Mouse (Mus musculus) erythroblast, embryonic 14.5 days (primary cell): Measurements from ENCODE around the gene Whrn.

ENCODE experiments used
- GATA1 ChIP-seq: IDR thresholded peaks from 2 replicates; pipeline ENCODE4 v1.6.1; 2012; ENCODE audit warnings: low read length, inconsistent platforms, mixed read lengths
- TAL1 ChIP-seq: IDR thresholded peaks from 3 replicates; pipeline ENCODE4 v1.6.1; 2012; ENCODE audit warnings: low read length, inconsistent platforms, mixed read lengths

DNA sequence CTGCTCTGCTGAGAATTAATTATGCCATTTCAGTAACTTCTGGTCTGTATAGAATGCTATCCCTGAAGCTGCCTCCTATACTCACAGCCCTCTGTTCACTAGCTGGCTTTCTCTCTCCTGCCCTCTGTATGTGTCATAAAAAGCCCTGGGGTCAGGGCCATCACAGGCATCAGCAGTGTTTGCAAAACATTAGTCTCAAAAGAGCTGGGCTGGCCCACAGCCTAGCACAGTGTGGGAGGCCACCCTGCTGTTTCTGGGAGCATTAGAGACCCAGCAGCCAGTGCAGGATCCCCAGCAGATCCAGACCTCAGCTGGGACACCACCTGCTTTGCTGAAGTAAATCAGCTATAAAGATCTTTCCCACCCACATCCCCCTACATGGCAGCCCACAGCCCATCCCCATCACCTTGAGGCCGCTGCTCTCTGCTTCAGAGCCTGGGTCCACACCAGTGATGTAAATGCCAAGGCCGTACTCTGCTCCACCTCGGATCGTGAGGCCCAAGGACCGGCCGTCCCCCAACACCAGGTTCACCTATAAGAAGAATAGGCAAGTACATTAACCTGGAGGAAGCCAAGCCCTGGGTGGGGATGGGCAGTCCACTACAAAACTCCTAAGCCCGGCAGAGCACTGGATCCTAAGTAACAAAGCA is 34.8 kb downstream of the Whrn start:
- TF ChIP-seq GATA1 (no peak), TAL1 (no peak)
